Mouse (Mus musculus): Measurements from ENCODE around the gene Ckap2l. TPM values are rescaled to one million over a fixed set of nuclear protein-coding genes. Genes with fewer than 3 reads are reported as not detected.
A peak's percentile ranks its signal among the peaks of the same experiment; 100 is the strongest.

The Ckap2l gene
- 22.8 and 22.9 TPM in 2 replicates for polyA plus RNA-seq (2015; fragmentation: Nextera tagmentation; extraction: Ambion mirVana)

DNA sequence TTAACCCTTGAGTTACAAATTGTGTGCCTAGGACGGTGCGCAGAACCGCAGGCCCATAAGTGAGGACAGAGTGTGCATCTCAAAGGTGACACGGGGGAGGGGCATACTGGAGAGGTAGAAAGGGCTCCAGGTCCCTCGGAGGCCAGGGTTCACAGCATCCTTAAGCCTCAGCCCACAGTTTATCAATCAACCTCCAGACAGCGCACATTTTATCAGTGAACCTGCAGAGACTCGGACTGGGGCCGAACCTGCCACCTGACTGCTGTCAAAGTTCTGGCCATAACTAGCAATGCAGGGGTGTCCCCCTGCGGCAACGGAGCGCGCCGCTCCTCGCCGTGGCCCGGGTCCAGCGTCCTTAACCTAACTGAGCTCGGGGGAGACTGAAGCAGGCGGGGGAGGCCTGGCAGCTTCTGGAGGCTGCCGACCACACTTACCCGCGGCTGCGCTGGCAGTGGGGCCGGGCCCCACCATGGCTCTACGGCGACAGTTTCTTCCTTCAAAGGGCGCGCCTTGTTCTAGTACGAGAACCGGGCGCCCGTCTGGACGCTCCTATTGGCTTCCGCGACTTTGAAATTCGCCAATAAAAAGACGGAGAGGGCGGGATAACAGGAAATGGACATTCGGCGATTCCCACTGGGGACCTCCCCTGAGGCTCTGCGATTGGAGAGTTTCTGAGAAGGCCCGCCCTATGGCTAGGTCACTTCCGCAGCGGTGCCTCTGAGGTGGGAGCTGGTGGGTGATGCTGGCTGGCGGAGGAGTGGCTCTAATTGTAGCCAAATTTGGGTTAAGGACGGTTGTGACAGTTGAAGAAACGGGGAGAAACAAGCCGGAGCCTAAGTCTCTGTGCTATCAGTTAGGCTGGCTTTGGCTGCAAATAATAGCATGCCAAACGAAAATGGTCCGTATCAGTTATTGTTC is at the start of gene Ckap2l:
TSS of gene Ckap2l (minus strand) at position 542 of the 918 bp plus-strand sequence.
- Histone ChIP-seq H3K9ac (ENCODE audit: low read depth, low read length) (peak within 1 kb of the TSS; percentile 74), H3K4me1 (replicated peaks; ENCODE audit: insufficient read depth, low read length) (no peaks in the 10 kb centered on the region; the same call in 1 of the 2 replicates), H3K27me3 (ENCODE audit: insufficient read depth, low read length) (no peaks in the 10 kb centered on the region), H3K4me2 (ENCODE audit: low read length) (peak within 1 kb of the TSS; percentile 81), H3K36me3 (ENCODE audit: insufficient read depth, low read length) (no peaks in the 10 kb centered on the region), H3K27ac (peak within 1 kb of the TSS; percentile 90), H3K4me3 (replicated peaks; ENCODE audit: low read depth, low read length) (peak within 1 kb of the TSS; percentile 74), H3K9me3 (replicated peaks; ENCODE audit: low read length) (no peaks in the 10 kb centered on the region)
- DNase-seq (ENCODE audit: low spot score) (peak; percentile 99), ATAC-seq (replicated peaks; ENCODE audit: low FRiP score, low read depth) (peak; percentile 100)
- WGBS = under 1% methylated on average over 50 of the region's 50 CpGs
- TF ChIP-seq CTCF (IDR thresholded peaks at IDR 0.05; ENCODE audit: low read depth) = no peak

DNA sequence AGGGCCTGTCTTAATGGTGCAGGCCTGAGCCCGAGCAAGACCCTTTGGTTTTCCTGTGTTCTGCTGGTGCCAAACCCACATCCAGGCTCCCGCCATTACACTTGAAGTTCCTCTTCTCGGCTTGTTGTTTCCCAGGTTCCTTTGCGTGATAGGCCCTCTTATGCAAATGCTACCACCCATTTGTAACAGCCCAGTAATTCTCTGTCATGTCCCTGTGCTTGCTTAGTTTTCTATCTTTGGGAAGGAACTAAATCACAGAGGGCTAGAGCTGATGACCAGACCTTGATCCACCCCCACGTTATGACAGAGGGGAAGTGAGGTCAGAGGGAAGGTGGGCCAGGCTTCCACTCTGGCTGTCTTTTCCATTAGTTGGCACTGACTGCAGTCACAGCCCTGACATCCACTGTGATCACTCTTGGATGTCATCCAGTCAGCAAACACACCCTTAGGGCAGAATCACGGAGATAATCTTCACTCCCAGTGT is 41.2 kb upstream of the Ckap2l start:
- WGBS = 68% methylated on average over 6 of the region's 6 CpGs

DNA sequence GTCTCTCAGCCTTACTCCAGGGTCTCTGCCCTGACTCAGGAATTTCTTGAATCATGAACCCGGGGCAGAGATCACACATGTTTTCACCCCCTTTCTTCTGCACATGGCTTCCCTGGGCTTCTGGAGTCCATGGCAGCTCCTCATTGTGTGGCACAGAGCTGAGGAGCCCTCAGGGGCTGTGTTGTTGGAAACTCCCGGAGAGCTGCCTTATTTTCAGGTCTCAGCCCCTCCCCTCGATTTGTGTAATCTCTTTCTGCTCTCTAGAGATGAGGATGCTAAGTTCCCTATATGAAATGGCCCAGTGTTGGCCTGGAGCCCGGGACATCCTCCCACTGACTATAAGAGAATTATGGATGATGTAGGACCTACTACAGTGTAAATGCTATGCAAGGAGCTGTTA is 36.5 kb upstream of the Ckap2l start:
- no peak for TF ChIP-seq CTCF (IDR thresholded peaks at IDR 0.05; ENCODE audit: low read depth)
- ATAC-seq (replicated peaks; ENCODE audit: low FRiP score, low read depth) (no peak), DNase-seq (ENCODE audit: low spot score) (no peak)
- Histone ChIP-seq H3K36me3 (ENCODE audit: insufficient read depth, low read length) (no peaks in the 10 kb centered on the region), H3K4me1 (replicated peaks; ENCODE audit: insufficient read depth, low read length) (no peaks in the 10 kb centered on the region), H3K27ac (no peak overlapping the region), H3K9ac (ENCODE audit: low read depth, low read length) (no peak overlapping the region), H3K4me3 (replicated peaks; ENCODE audit: low read depth, low read length) (no peak overlapping the region), H3K9me3 (replicated peaks; ENCODE audit: low read length) (no peaks in the 10 kb centered on the region), H3K27me3 (ENCODE audit: insufficient read depth, low read length) (no peaks in the 10 kb centered on the region), H3K4me2 (ENCODE audit: low read length) (no peak overlapping the region)
- WGBS = 68% methylated on average over 4 of the region's 4 CpGs

More for the DNA sequence above, 41.2 kb upstream of the Ckap2l start:
- Histone ChIP-seq H3K4me1 (replicated peaks; ENCODE audit: insufficient read depth, low read length) (no peaks in the 10 kb centered on the region), H3K9ac (ENCODE audit: low read depth, low read length) (no peak overlapping the region), H3K36me3 (ENCODE audit: insufficient read depth, low read length) (no peaks in the 10 kb centered on the region), H3K9me3 (replicated peaks; ENCODE audit: low read length) (no peaks in the 10 kb centered on the region), H3K4me3 (replicated peaks; ENCODE audit: low read depth, low read length) (no peak overlapping the region), H3K27me3 (ENCODE audit: insufficient read depth, low read length) (no peaks in the 10 kb centered on the region), H3K27ac (no peak overlapping the region), H3K4me2 (ENCODE audit: low read length) (no peak overlapping the region)
- ATAC-seq (replicated peaks; ENCODE audit: low FRiP score, low read depth) = no peak
- TF ChIP-seq CTCF (IDR thresholded peaks at IDR 0.05; ENCODE audit: low read depth) = no peak
- no peak for DNase-seq (ENCODE audit: low spot score)

DNA sequence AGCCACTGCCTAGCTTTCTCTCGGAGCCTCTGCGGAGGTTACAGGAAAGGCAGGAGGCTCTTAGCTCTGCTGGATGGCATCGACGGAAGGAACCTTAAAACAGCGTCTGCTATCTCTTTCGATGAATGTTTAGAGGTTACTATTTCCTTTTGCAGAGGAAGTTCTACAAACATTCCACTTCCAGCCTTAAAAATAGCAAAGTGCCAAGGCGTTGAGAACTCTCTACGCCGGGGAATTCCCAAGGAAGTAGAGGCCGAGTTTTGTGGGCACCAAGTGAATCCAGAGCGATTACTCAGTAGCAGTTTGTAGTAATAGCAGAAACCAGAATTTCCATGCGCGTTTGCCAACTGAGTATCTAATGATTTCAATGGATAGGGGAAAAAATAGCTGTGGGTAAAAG is 33.5 kb upstream of the Ckap2l start:
- Histone ChIP-seq H3K9me3 (replicated peaks; ENCODE audit: low read length) (no peaks in the 10 kb centered on the region), H3K36me3 (ENCODE audit: insufficient read depth, low read length) (no peaks in the 10 kb centered on the region), H3K4me3 (replicated peaks; ENCODE audit: low read depth, low read length) (no peak overlapping the region), H3K9ac (ENCODE audit: low read depth, low read length) (no peak overlapping the region), H3K4me1 (replicated peaks; ENCODE audit: insufficient read depth, low read length) (no peaks in the 10 kb centered on the region), H3K4me2 (ENCODE audit: low read length) (no peak overlapping the region), H3K27ac (no peak overlapping the region), H3K27me3 (ENCODE audit: insufficient read depth, low read length) (no peaks in the 10 kb centered on the region)
- 83% methylated on average over 13 of the region's 13 CpGs for WGBS
- DNase-seq (ENCODE audit: low spot score) (no peak), ATAC-seq (replicated peaks; ENCODE audit: low FRiP score, low read depth) (no peak)
- no peak for TF ChIP-seq CTCF (IDR thresholded peaks at IDR 0.05; ENCODE audit: low read depth)

DNA sequence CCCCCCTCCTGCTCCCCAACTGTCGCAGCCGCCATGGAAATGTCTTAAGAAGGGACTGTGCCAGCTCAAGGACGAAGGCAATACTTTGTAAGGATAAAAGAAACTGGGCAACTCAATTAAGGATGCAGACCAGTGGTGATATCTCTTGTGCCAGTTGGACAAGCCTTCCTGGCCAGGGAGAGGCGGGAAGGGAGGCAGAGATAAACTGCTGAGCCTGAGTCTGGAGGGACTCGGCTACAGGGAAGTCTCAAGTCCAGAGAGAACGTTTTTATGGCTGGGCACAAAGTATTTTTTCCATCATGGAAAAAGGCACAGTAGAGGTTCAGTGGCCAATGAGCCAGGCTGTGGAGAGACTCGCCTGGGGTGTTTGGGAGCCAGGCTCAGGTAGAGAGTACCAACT is 33.0 kb upstream of the Ckap2l start:
- no peak overlapping the region for H3K4me3 ChIP-seq (replicated peaks; ENCODE audit: low read depth, low read length)
- no peaks in the 10 kb centered on the region for H3K27me3 ChIP-seq (ENCODE audit: insufficient read depth, low read length)
- 65% methylated on average over 7 of the region's 7 CpGs for WGBS
- no peak overlapping the region for H3K4me2 ChIP-seq (ENCODE audit: low read length)
- H3K36me3 ChIP-seq (ENCODE audit: insufficient read depth, low read length) = no peaks in the 10 kb centered on the region
- DNase-seq (ENCODE audit: low spot score) (no peak), ATAC-seq (replicated peaks; ENCODE audit: low FRiP score, low read depth) (no peak)
- H3K4me1 ChIP-seq (replicated peaks; ENCODE audit: insufficient read depth, low read length) = no peaks in the 10 kb centered on the region
- H3K27ac ChIP-seq = no peak overlapping the region
- H3K9me3 ChIP-seq (replicated peaks; ENCODE audit: low read length) = no peaks in the 10 kb centered on the region
- TF ChIP-seq CTCF (IDR thresholded peaks at IDR 0.05; ENCODE audit: low read depth) = no peak
- H3K9ac ChIP-seq (ENCODE audit: low read depth, low read length) = no peak overlapping the region

DNA sequence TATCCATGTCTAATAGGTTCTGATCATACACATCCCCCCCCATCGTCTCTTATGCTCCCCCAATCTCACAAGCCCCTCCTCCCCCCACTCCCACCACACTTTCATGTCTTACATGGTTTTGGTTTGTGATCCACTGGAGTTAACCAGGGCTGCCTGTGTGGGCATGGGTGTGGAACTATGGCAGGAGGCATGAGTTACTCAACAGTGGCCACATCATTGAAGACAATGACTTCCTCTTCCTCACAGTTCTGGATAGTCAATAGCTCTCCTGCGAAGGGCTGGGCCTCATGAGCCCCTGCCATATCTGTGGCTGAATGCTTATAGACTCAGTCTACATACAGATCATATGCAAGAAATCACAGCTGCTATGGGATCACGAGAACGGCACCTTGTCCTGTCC is 31.2 kb upstream of the Ckap2l start:
- TF ChIP-seq CTCF (IDR thresholded peaks at IDR 0.05; ENCODE audit: low read depth) = no peak
- WGBS = 87% methylated on average over 4 of the region's 4 CpGs
- no peak for DNase-seq (ENCODE audit: low spot score)

More for the DNA sequence above, 31.2 kb upstream of the Ckap2l start:
- no peak overlapping the region for H3K9ac ChIP-seq (ENCODE audit: low read depth, low read length)
- H3K4me3 ChIP-seq (replicated peaks; ENCODE audit: low read depth, low read length) = no peak overlapping the region
- no peak overlapping the region for H3K27ac ChIP-seq
- H3K36me3 ChIP-seq (ENCODE audit: insufficient read depth, low read length) = no peaks in the 10 kb centered on the region
- no peak for ATAC-seq (replicated peaks; ENCODE audit: low FRiP score, low read depth)
- H3K9me3 ChIP-seq (replicated peaks; ENCODE audit: low read length) = no peaks in the 10 kb centered on the region
- no peak overlapping the region for H3K4me2 ChIP-seq (ENCODE audit: low read length)
- H3K27me3 ChIP-seq (ENCODE audit: insufficient read depth, low read length) = no peaks in the 10 kb centered on the region
- H3K4me1 ChIP-seq (replicated peaks; ENCODE audit: insufficient read depth, low read length) = no peaks in the 10 kb centered on the region
